Mouse (Mus musculus) spleen, postnatal 36 days (tissue): ENCODE measurements around the gene Bpifb5.
"Not testable (repeated sequence)": the region's sequence is repeated elsewhere in the genome, so short reads cannot be mapped to it uniquely, and the experiment has no call there.

Source experiments
- DNase-seq, 2 experiments: peaks; one replicate each; pipeline ENCODE4 v3.0.0; 2022; ENCODE audit warnings: low spot score in 2 of 2, mixed read lengths in 1 of 2

The Bpifb5 gene

DNA sequence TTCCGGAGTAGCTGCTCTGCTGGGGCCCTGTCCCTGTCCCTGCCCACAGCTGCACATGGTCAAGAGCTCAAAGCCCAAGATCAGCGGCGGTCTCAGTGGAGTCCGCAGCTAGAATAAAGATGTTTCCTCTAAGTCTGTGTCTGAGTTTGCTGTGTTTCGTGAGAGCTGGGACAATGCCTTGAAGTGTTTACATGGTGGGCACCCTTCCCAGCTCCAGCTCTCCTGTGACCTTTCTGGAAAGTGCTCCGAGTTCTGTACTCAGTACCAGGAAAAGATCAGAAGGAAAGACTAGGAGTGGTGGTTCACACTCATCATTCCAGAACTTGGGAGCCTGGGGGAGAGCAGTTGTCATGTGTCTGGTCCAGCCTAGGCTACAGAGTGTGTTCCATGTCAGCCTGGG lies 17.2 kb downstream of the Bpifb5 start:
- no peak for DNase-seq

DNA sequence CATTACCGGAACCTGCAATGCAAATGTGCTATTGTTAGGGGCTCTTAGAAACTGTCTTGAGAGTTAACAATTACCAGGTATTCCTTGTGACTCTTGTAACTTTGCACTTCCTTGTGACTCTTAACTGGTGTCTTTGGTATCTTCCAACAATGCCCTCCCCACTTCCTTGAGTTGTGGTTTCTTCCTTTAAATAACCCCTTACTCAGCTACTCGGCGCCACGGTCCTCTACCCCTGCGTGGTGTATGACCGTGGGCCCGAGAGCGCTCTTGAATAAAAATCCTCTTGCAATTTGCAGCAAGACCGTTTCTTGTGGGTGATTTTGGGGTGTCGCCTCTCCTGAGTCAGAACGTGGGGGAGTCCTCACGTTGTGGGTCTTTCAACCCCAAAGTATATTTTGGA lies 19.2 kb downstream of the Bpifb5 start:
- DNase-seq: not testable (repeated sequence)

GRCm38 (mm10) chr2:154243356-154244036 lies 20.0 kb downstream of the Bpifb5 start:
- DNase-seq: no peak

GRCm38 (mm10) chr2:154245322-154245721 lies 21.8 kb downstream of the Bpifb5 start:
- DNase-seq: no peak

DNA sequence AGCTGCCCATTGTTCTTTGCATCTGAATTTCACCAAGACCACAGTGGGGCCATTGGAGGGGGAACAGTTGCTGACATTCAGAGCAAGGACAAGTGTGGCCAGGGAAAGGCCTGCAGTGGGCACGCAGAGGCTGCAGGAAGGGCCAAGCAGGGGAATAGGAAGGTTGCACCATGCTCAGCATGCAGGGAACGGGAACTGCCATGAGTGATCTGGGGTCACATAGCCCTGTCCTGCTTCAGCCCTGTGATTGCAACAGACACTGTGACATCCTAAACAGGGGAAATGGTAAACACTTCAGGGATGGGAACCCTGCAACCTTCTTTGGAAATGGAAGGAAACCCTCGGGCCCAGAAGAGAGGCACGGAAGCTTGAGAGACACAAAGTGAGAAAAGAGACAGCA lies 31.7 kb downstream of the Bpifb5 start:
- not testable (repeated sequence) for DNase-seq

GRCm38 (mm10) chr2:154255770-154256169 lies 32.2 kb downstream of the Bpifb5 start:
- DNase-seq: no peak

- not testable (repeated sequence) for DNase-seq
These were observed 34.0 kb downstream of the Bpifb5 start, which contains the start of gene Bpifb9a for GRCm38 (mm10) chr2:154257554-154257953. TSS of gene Bpifb9a (plus strand) at chr2:154257854.

- DNase-seq: not testable (repeated sequence)
These were observed 40.9 kb downstream of the Bpifb5 start for GRCm38 (mm10) chr2:154264397-154264796.
